Comparison of ENCODE assay signal across 20 mouse cellular contexts in genomic region chr6:47281584-47281983, GRCm38 (mm10).
DNase-seq lines count a peak whose midpoint lies in the region; ATAC-seq and TF ChIP-seq lines count a peak whose summit lies in the region.
"Had no signal": no experiment of that assay in that cellular context is flagged by ENCODE, and none has a peak within 500 bp of the region (broad histone marks: within the 10 kb centered on the region; RNA-seq: fewer than 3 reads in every experiment).

No protein-coding gene starts in this region.

- H3K4me3 ChIP-seq in forebrain, embryonic 13.5 days = no peak overlapping the region
- H3K4me3 ChIP-seq in forebrain, embryonic 11.5 days (ENCODE audit: low read depth, low read length) = no peak overlapping the region
- H3K4me3 ChIP-seq in kidney, postnatal 0 days (replicated peaks; ENCODE audit: low read depth, low read length) = no peak overlapping the region
- H3K4me3 ChIP-seq: embryonic facial prominence, embryonic 12.5 days; heart, adult 2 months; heart, embryonic 12.5 days; hindbrain, embryonic 15.5 days had no signal

- H3K27ac ChIP-seq in forebrain, embryonic 13.5 days = peak overlapping the region; percentile 48; the same call in 1 of the 2 replicates
- no peak overlapping the region for H3K27ac ChIP-seq in forebrain, embryonic 11.5 days (ENCODE audit: low read depth, low read length)
- no peak overlapping the region for H3K27ac ChIP-seq in kidney, postnatal 0 days
- H3K27ac ChIP-seq: embryonic facial prominence, embryonic 12.5 days; heart, adult 2 months had no signal

- no peak for ATAC-seq in forebrain, embryonic 13.5 days
- no peak for ATAC-seq in forebrain, embryonic 11.5 days (replicated peaks; ENCODE audit: low FRiP score)
- ATAC-seq in frontal cortex, adult (ENCODE audit: low TSS enrichment) = peak; percentile 21; the same call in 1 of the 2 replicates
- ATAC-seq in kidney, postnatal 0 days (replicated peaks; ENCODE audit: low FRiP score, low read depth) = no peak
- ATAC-seq: CD4-positive, CD25-positive, alpha-beta regulatory T cell, adult 4 months; intestine, embryonic 16.5 days had no signal

- no peak for DNase-seq in forebrain, embryonic 11.5 days (ENCODE audit: low spot score)
- no peak for DNase-seq in frontal cortex, postnatal 25 days (ENCODE audit: low spot score in 2 of 2)
- DNase-seq in kidney, postnatal 0 days (ENCODE audit: low spot score) = peak; percentile 46
- no peak for DNase-seq in kidney, postnatal 25 days
- peak; percentile 75 for DNase-seq in brain, embryonic 14.5 days (ENCODE audit: low read depth)
- DNase-seq: adrenal gland, postnatal 10 days; B cell, adult 2 months; cerebellum, adult 11-12 months; cerebellum, adult 9-10 months; cerebellum, postnatal 25 days; heart, adult 2 months; heart, postnatal 36 days had no signal

- TF ChIP-seq POLR2A in brain, embryonic 14.5 days (IDR thresholded peaks at IDR 0.05; ENCODE audit: borderline replicate concordance, extremely low read depth, insufficient read depth, insufficient read length, poor library complexity, severe bottlenecking) = no peak

- H3K27me3 ChIP-seq in forebrain, embryonic 13.5 days = no peaks in the 10 kb centered on the region
- H3K27me3 ChIP-seq in forebrain, embryonic 11.5 days (ENCODE audit: control insufficient read depth, insufficient read depth, low read length) = no peaks in the 10 kb centered on the region
- no peaks in the 10 kb centered on the region for H3K27me3 ChIP-seq in kidney, postnatal 0 days (ENCODE audit: insufficient read depth, low read length)
- H3K27me3 ChIP-seq: embryonic facial prominence, embryonic 12.5 days; heart, embryonic 12.5 days; hindbrain, embryonic 15.5 days had no signal

- H3K9ac ChIP-seq in forebrain, embryonic 13.5 days = no peak overlapping the region
- no peak overlapping the region for H3K9ac ChIP-seq in forebrain, embryonic 11.5 days (ENCODE audit: low read length)
- H3K9ac ChIP-seq in kidney, postnatal 0 days (ENCODE audit: low read depth, low read length) = no peak overlapping the region
- H3K9ac ChIP-seq: embryonic facial prominence, embryonic 12.5 days; heart, embryonic 12.5 days; hindbrain, embryonic 15.5 days had no signal

- no peak overlapping the region for H3K4me2 ChIP-seq in forebrain, embryonic 13.5 days
- no peak overlapping the region for H3K4me2 ChIP-seq in forebrain, embryonic 11.5 days (ENCODE audit: low read depth, low read length, severe bottlenecking)
- H3K4me2 ChIP-seq in kidney, postnatal 0 days (ENCODE audit: low read length) = no peak overlapping the region
- H3K4me2 ChIP-seq: embryonic facial prominence, embryonic 12.5 days; heart, embryonic 12.5 days; hindbrain, embryonic 15.5 days had no signal

- H3K4me1 ChIP-seq in forebrain, embryonic 13.5 days = peaks cover 58% of the 10 kb centered on the region
- H3K4me1 ChIP-seq in forebrain, embryonic 11.5 days (replicated peaks; ENCODE audit: control insufficient read depth, insufficient read depth, low read length) = peaks cover 14% of the 10 kb centered on the region; the same call in 1 of the 2 replicates
- 0 out of 2 replicates have a peak, but pooled peaks cover 3% of the 10 kb centered on the region for H3K4me1 ChIP-seq in kidney, postnatal 0 days (replicated peaks; ENCODE audit: insufficient read depth, low read length)

- no peak for TF ChIP-seq CTCF in kidney, postnatal 0 days (IDR thresholded peaks at IDR 0.05; ENCODE audit: low read depth)
- TF ChIP-seq CTCF in brain, embryonic 14.5 days (IDR thresholded peaks at IDR 0.05; ENCODE audit: borderline replicate concordance, extremely low read depth, insufficient read depth, insufficient read length) = no peak

- no peaks in the 10 kb centered on the region for H3K36me3 ChIP-seq in forebrain, embryonic 13.5 days (ENCODE audit: poor library complexity, severe bottlenecking)
- H3K36me3 ChIP-seq in forebrain, embryonic 11.5 days (ENCODE audit: control insufficient read depth, insufficient read depth, low read length) = no peaks in the 10 kb centered on the region
- no peaks in the 10 kb centered on the region for H3K36me3 ChIP-seq in kidney, postnatal 0 days (ENCODE audit: insufficient read depth, low read length)
- H3K36me3 ChIP-seq: embryonic facial prominence, embryonic 12.5 days; G1E; heart, embryonic 12.5 days; hindbrain, embryonic 15.5 days had no signal

- H3K9me3 ChIP-seq in forebrain, embryonic 13.5 days (replicated peaks) = no peaks in the 10 kb centered on the region
- no peaks in the 10 kb centered on the region for H3K9me3 ChIP-seq in forebrain, embryonic 11.5 days (ENCODE audit: control insufficient read depth, low read length)
- H3K9me3 ChIP-seq in kidney, postnatal 0 days (replicated peaks; ENCODE audit: low read length) = no peaks in the 10 kb centered on the region
- H3K9me3 ChIP-seq: embryonic facial prominence, embryonic 12.5 days; G1E; heart, embryonic 12.5 days; hindbrain, embryonic 15.5 days had no signal

Comparison
In these comparisons a context has a peak if more than half of its experiments do, and no peak if none do; other contexts are left out.
1. DNase-seq: peak in kidney, postnatal 0 days (single experiment) and brain, embryonic 14.5 days (single experiment); none in forebrain, embryonic 11.5 days (single experiment), frontal cortex, postnatal 25 days (0 of 2) and kidney, postnatal 25 days (0 of 2).